Mouse (Mus musculus) lung, adult 2 months (tissue): ENCODE results near the gene Msi2.

ENCODE experiments used
- CTCF ChIP-seq: fragments of 200-500 bp; IDR thresholded peaks from 2 replicates; pipeline ENCODE4 v1.5.1; 2011; ENCODE audit warnings: mild to moderate bottlenecking, low read length, control low read depth; ENCODE audit not compliant: insufficient read depth
- POLR2A ChIP-seq: fragments of 200-500 bp; IDR thresholded peaks from 2 replicates; pipeline ENCODE4 v1.6.1; 2011; ENCODE audit warnings: low read depth, mild to moderate bottlenecking, control low read depth, low read length, borderline replicate concordance; ENCODE audit errors: extremely low read depth

DNA sequence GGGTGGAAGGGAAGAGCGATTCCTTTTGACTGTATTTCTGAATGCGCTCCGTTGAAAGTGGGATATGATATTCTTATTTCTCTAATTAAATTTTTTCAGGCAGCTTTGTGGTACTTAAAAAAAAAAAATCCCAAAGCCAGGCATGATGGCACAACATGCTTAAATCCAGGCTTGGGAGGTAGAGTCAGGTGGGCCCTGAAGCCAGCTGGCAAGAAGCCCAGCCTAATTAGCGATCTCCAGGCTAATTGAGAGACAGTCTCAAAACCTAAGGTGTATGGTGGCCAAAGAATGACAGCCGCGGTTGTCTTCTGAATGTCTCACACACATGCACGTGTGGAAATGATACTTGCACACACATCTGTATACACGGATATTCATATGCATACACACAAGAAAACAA, 41.2 kb upstream of the Msi2 start:
- TF ChIP-seq CTCF (no peak), POLR2A (no peak)
